Mouse (Mus musculus): ENCODE results near the gene Rnf213.

GRCm38 (mm10) chr11:119522779-119523178, 129.9 kb downstream of the Rnf213 start:
- no peak for TF ChIP-seq GATA1 (IDR thresholded peaks at IDR 0.05; ENCODE audit: borderline replicate concordance, low read length)
- no peak for TF ChIP-seq GATA2 (IDR thresholded peaks at IDR 0.05; ENCODE audit: borderline replicate concordance, low read depth, low read length)
